Mouse (Mus musculus) stomach, postnatal 0 days (tissue): ENCODE results near the gene Slc2a3. TPM values are rescaled to one million over a fixed set of nuclear protein-coding genes. Genes with fewer than 3 reads are reported as not detected.
A peak's percentile ranks its signal among the peaks of the same experiment; 100 is the strongest.

Experiments
- ATAC-seq: fragments of 200-750 bp; cut with Nextera tagmentation; 2 replicates; pipeline ENCODE4 v1.8.0; 2017; ENCODE audit not compliant: low FRiP score, low TSS enrichment
- DNase-seq: peaks from one replicate; pipeline ENCODE4 v3.0.0-alpha.2; 2016; ENCODE audit warnings: low spot score
- H3K27ac ChIP-seq: fragments of 300-500 bp; sonication (generic); replicated peaks from 2 replicates; pipeline ENCODE4 v1.5.1; 2014; ENCODE audit warnings: mild to moderate bottlenecking, control low read depth
- H3K27me3 ChIP-seq: fragments of 300-500 bp; sonication (generic); 2 replicates; pipeline ENCODE4 v1.6.1; 2014; ENCODE audit warnings: low read length; ENCODE audit not compliant: control insufficient read depth, insufficient read depth
- H3K36me3 ChIP-seq: fragments of 300-500 bp; sonication (generic); 2 replicates; pipeline ENCODE4 v1.6.1; 2014; ENCODE audit warnings: low read length, mixed read lengths; ENCODE audit not compliant: control insufficient read depth, insufficient read depth
- H3K4me1 ChIP-seq: fragments of 300-500 bp; sonication (generic); replicated peaks from 2 replicates; pipeline ENCODE4 v1.6.1; 2014; ENCODE audit warnings: antibody characterized with exemption; ENCODE audit not compliant: control insufficient read depth, insufficient read depth
- H3K4me2 ChIP-seq: fragments of 300-500 bp; sonication (generic); replicated peaks from 2 replicates; pipeline ENCODE4 v1.6.1; 2014; ENCODE audit warnings: low read depth, mild to moderate bottlenecking, control low read depth, moderate library complexity
- H3K4me3 ChIP-seq: fragments of 300-500 bp; sonication (generic); 2 replicates; pipeline ENCODE4 v1.5.1; 2014; ENCODE audit warnings: low read depth, low read length, control low read depth
- H3K9ac ChIP-seq: fragments of 300-500 bp; sonication (generic); 2 replicates; pipeline ENCODE4 v1.6.1; 2014; ENCODE audit warnings: mild to moderate bottlenecking, low read length, control low read depth, mixed read lengths
- H3K9me3 ChIP-seq: fragments of 300-500 bp; sonication (generic); 2 replicates; pipeline ENCODE4 v1.6.1; 2016; ENCODE audit warnings: low read length; ENCODE audit not compliant: control insufficient read depth
- CTCF ChIP-seq: IDR thresholded peaks from 2 replicates; pipeline ENCODE4 v1.5.1; 2016; ENCODE audit warnings: antibody characterized with exemption, low read depth, mild to moderate bottlenecking, moderate library complexity
- EP300 ChIP-seq: optimal IDR thresholded peaks from 2 replicates; pipeline ENCODE3; 2016; ENCODE audit warnings: antibody characterized with exemption
- WGBS: fragments of 180-500 bp; shearing (Covaris S2); extraction: QIAGEN DNeasy Blood & Tissue Kit; methylation state at CpG from one replicate; pipeline ENCODE4 v1.1.7; 2014; 5-methylcytosine and 5-hydroxymethylcytosine counted together
- polyA plus RNA-seq: library from polyadenylated mRNA; unstranded; fragments of >200 nt; fragmentation: Nextera tagmentation; extraction: Ambion mirVana; gene quantifications from 2 replicates; pipeline ENCODE4 v1.2.1, GENCODE M21; 2015

Slc2a3 gene
- polyA plus RNA-seq, 1 experiment from 2014 or later: 3.3 TPM

- no peak overlapping the region for H3K27ac ChIP-seq
- H3K9ac ChIP-seq: no peak overlapping the region
- no peaks in the 10 kb centered on the region for H3K9me3 ChIP-seq
- H3K4me1 ChIP-seq: peaks cover 8% of the 10 kb centered on the region; the same call in 1 of the 2 replicates
- WGBS: 61% methylated on average over 13 of the region's 13 CpGs
- peak; percentile 61 for TF ChIP-seq CTCF
- no peak for TF ChIP-seq EP300
- DNase-seq (peak; percentile 38), ATAC-seq (no peak)
- H3K36me3 ChIP-seq: peaks cover 14% of the 10 kb centered on the region
- H3K27me3 ChIP-seq: no peaks in the 10 kb centered on the region
- no peak overlapping the region for H3K4me3 ChIP-seq
- H3K4me2 ChIP-seq: no peak overlapping the region
These were observed 26.6 kb upstream of the Slc2a3 start for GRCm38 (mm10) chr6:122828086-122828485.

GRCm38 (mm10) chr6:122825923-122826742 lies 24.7 kb upstream of the Slc2a3 start:
- H3K36me3 ChIP-seq: peaks cover 7% of the 10 kb centered on the region
- TF ChIP-seq EP300: no peak
- TF ChIP-seq CTCF: no peak
- peaks cover 13% of the 10 kb centered on the region for H3K4me1 ChIP-seq
- H3K9me3 ChIP-seq: no peaks in the 10 kb centered on the region
- H3K27me3 ChIP-seq: no peaks in the 10 kb centered on the region
- DNase-seq (peak; percentile 88), ATAC-seq (peak; percentile 92)
- peak overlapping the region; percentile 79 for H3K4me2 ChIP-seq
- H3K9ac ChIP-seq: peak overlapping the region; percentile 58
- peak overlapping the region; percentile 90 for H3K27ac ChIP-seq
- WGBS: 5% methylated on average over 25 of the region's 29 CpGs
- peak overlapping the region; percentile 39 for H3K4me3 ChIP-seq

- peaks cover 15% of the 10 kb centered on the region for H3K4me1 ChIP-seq
- H3K9ac ChIP-seq: no peak overlapping the region
- peak overlapping the region; percentile 79 for H3K4me2 ChIP-seq
- H3K27ac ChIP-seq: peak overlapping the region; percentile 90; the same call in 1 of the 2 replicates
- 76% methylated on average over 9 of the region's 9 CpGs for WGBS
- no peaks in the 10 kb centered on the region for H3K27me3 ChIP-seq
- H3K9me3 ChIP-seq: no peaks in the 10 kb centered on the region
- no peak for TF ChIP-seq CTCF
- no peak for TF ChIP-seq EP300
- peaks cover 7% of the 10 kb centered on the region for H3K36me3 ChIP-seq
- DNase-seq: peak; percentile 58
- no peak overlapping the region for H3K4me3 ChIP-seq
- peak; percentile 73 for ATAC-seq
These were observed 23.7 kb upstream of the Slc2a3 start for GRCm38 (mm10) chr6:122825166-122825565.

- peaks cover 15% of the 10 kb centered on the region for H3K4me1 ChIP-seq
- H3K27me3 ChIP-seq: no peaks in the 10 kb centered on the region
- no peaks in the 10 kb centered on the region for H3K9me3 ChIP-seq
- peaks cover 3% of the 10 kb centered on the region for H3K36me3 ChIP-seq
- peak overlapping the region; percentile 19; the same call in 1 of the 2 replicates for H3K27ac ChIP-seq
- ATAC-seq: no peak
- H3K4me2 ChIP-seq: no peak overlapping the region
- TF ChIP-seq EP300 (no peak), CTCF (no peak)
- H3K4me3 ChIP-seq: no peak overlapping the region
- peak; percentile 55 for DNase-seq
- 42% methylated on average over 10 of the region's 10 CpGs for WGBS
- H3K9ac ChIP-seq: no peak overlapping the region
These were observed 22.6 kb upstream of the Slc2a3 start for GRCm38 (mm10) chr6:122824086-122824485.

- Histone ChIP-seq H3K36me3 (0 out of 2 replicates have a peak, but pooled peaks cover 2% of the 10 kb centered on the region), H3K27ac (no peak overlapping the region), H3K27me3 (no peaks in the 10 kb centered on the region), H3K9ac (no peak overlapping the region), H3K4me1 (peaks cover 15% of the 10 kb centered on the region), H3K4me2 (peak overlapping the region; percentile 88), H3K4me3 (no peak overlapping the region), H3K9me3 (no peaks in the 10 kb centered on the region)
- TF ChIP-seq EP300: no peak
- TF ChIP-seq CTCF: no peak
- ATAC-seq (no peak), DNase-seq (no peak)
- 68% methylated on average over 9 of the region's 9 CpGs for WGBS
These were observed 20.4 kb upstream of the Slc2a3 start for GRCm38 (mm10) chr6:122821822-122822221.
